Mouse (Mus musculus) forebrain, postnatal 0 days (tissue): ENCODE results near the gene Gm10645. TPM values are rescaled to one million over a fixed set of nuclear protein-coding genes. Genes with fewer than 3 reads are reported as not detected.

Experiments
- ATAC-seq: fragments of 200-750 bp; cut with Nextera tagmentation; 2 replicates; pipeline ENCODE4 v1.8.0; 2017; ENCODE audit warnings: mild to moderate bottlenecking, moderate library complexity
- DNase-seq: peaks from one replicate; pipeline ENCODE4 v3.0.0-alpha.2; 2015
- H3K27ac ChIP-seq: fragments of 300-500 bp; sonication (generic); 2 replicates; pipeline ENCODE4 v1.5.1; 2014; ENCODE audit warnings: low read depth, mild to moderate bottlenecking, antibody characterized with exemption, low read length, moderate library complexity, mixed read lengths
- H3K27me3 ChIP-seq: fragments of 300-500 bp; sonication (generic); 2 replicates; pipeline ENCODE4 v1.6.1; 2014; ENCODE audit warnings: mild to moderate bottlenecking, low read length, mixed read lengths; ENCODE audit not compliant: insufficient read depth
- H3K36me3 ChIP-seq: fragments of 300-500 bp; sonication (generic); 2 replicates; pipeline ENCODE4 v1.6.1; 2014; ENCODE audit warnings: mild to moderate bottlenecking, moderate library complexity; ENCODE audit not compliant: insufficient read depth
- H3K4me1 ChIP-seq: fragments of 300-500 bp; sonication (generic); 2 replicates; pipeline ENCODE4 v1.6.1; 2014; ENCODE audit warnings: antibody characterized with exemption; ENCODE audit not compliant: insufficient read depth
- H3K4me2 ChIP-seq: fragments of 300-500 bp; sonication (generic); 2 replicates; pipeline ENCODE4 v1.6.1; 2014; ENCODE audit warnings: low read depth, mild to moderate bottlenecking, moderate library complexity
- H3K4me3 ChIP-seq: fragments of 300-500 bp; sonication (generic); 2 replicates; pipeline ENCODE4 v1.5.1; 2014; ENCODE audit warnings: low read depth, low read length, mixed read lengths
- H3K9ac ChIP-seq: fragments of 300-500 bp; sonication (generic); 2 replicates; pipeline ENCODE4 v1.6.1; 2014; ENCODE audit warnings: mild to moderate bottlenecking
- H3K9me3 ChIP-seq: fragments of 300-500 bp; sonication (generic); 2 replicates; pipeline ENCODE4 v1.6.1; 2016; ENCODE audit warnings: low read length
- CTCF ChIP-seq: sonication (generic); IDR thresholded peaks from 2 replicates; pipeline ENCODE4 v1.5.1; 2016; ENCODE audit warnings: antibody characterized with exemption, control low read depth, low read depth
- WGBS: fragments of 180-500 bp; shearing (Covaris S2); extraction: QIAGEN DNeasy Blood & Tissue Kit; methylation state at CpG from one replicate; pipeline ENCODE4 v1.1.7; 2014; 5-methylcytosine and 5-hydroxymethylcytosine counted together
- polyA plus RNA-seq: library from polyadenylated mRNA; unstranded; fragments of >200 nt; fragmentation: Nextera tagmentation; extraction: Ambion mirVana; gene quantifications from 2 replicates; pipeline ENCODE4 v1.2.1, GENCODE M21; 2015
- total RNA-seq: library from RNA; depleted of rRNA; stranded (reverse); fragments of >200 nt; gene quantifications from 2 replicates; pipeline ENCODE4 v1.2.3, GENCODE M21; 2014

The Gm10645 gene
- total and polyA plus RNA-seq, 2 experiments from 2014 or later: 3.2 to 8.8 TPM

DNA sequence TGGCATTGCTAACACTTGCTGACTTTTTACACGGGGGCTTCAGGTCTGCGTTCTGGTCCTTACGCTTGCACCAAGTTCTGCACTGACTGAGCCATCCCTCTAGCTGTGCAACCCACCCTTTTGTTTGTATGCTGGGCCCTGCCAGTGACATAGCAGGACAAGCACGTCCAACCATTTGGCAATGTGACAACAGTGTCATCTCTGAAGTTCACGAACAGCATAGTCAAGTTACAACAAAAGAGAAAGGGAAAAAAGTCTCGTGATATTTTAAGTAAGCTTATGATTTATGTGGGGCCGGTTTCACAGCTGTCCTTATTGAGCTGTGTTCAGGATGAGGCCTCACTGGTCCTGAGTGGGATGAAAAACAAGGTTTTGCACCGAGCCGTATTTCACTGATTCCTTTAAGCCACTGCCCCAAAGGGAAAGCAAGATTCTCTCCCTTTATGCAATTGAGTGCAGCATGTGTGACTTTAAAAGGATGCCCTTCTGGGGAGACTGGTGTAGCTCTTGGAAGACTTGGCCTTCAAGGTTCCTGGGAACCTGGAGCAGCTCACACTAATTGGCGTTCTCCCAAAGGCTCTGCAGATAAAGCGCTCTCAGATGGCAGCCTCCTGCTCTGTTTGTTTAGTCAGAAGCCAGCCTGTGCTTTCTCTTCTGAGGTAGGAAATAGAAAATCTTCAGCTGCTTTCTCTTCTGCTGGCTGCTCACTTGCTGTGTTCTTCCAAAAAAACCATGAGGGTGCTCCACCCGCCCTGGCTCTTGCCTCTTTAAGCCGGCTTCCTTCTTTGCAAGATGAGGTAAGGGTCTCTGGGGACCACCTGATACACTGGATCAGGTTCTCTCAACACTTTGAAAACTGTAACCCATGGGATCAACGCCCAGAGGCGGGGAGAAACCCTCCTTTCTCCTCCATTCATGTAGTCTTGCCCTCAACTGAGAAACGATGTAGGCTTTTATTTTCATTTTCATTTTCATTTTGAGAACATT lies 34.5 kb upstream of the Gm10645 start:
- H3K9me3 ChIP-seq: no peaks in the 10 kb centered on the region
- 0 out of 2 replicates have a peak, but pooled peaks cover 8% of the 10 kb centered on the region for H3K4me1 ChIP-seq
- no peak for TF ChIP-seq CTCF
- H3K36me3 ChIP-seq: no peaks in the 10 kb centered on the region
- no peaks in the 10 kb centered on the region for H3K27me3 ChIP-seq
- peak overlapping the region; percentile 1; the same call in 1 of the 2 replicates for H3K27ac ChIP-seq
- peak; percentile 56 for DNase-seq
- no peak overlapping the region for H3K4me3 ChIP-seq
- no peak overlapping the region for H3K9ac ChIP-seq
- 60% methylated on average over 16 of the region's 16 CpGs for WGBS
- no peak overlapping the region for H3K4me2 ChIP-seq
- peak; percentile 26 for ATAC-seq

GRCm38 (mm10) chr8:83199715-83200114 lies 33.7 kb upstream of the Gm10645 start:
- TF ChIP-seq CTCF: no peak
- Histone ChIP-seq H3K4me3 (no peak overlapping the region), H3K4me2 (no peak overlapping the region), H3K36me3 (no peaks in the 10 kb centered on the region), H3K27me3 (no peaks in the 10 kb centered on the region), H3K9ac (no peak overlapping the region), H3K27ac (no peak overlapping the region), H3K4me1 (0 out of 2 replicates have a peak, but pooled peaks cover 8% of the 10 kb centered on the region), H3K9me3 (no peaks in the 10 kb centered on the region)
- 62% methylated on average over 8 of the region's 8 CpGs for WGBS
- 0 out of 2 replicates have a peak, but pooled peaks have one; percentile 32 for ATAC-seq
- DNase-seq: no peak

- H3K4me2 ChIP-seq: no peak overlapping the region
- no peak overlapping the region for H3K9ac ChIP-seq
- 22% methylated on average over 6 of the region's 6 CpGs for WGBS
- H3K9me3 ChIP-seq: no peaks in the 10 kb centered on the region
- TF ChIP-seq CTCF: no peak
- peak; percentile 54 for DNase-seq
- H3K4me1 ChIP-seq: 0 out of 2 replicates have a peak, but pooled peaks cover 8% of the 10 kb centered on the region
- no peaks in the 10 kb centered on the region for H3K27me3 ChIP-seq
- H3K27ac ChIP-seq: no peak overlapping the region
- ATAC-seq: 0 out of 2 replicates have a peak, but pooled peaks have one; percentile 23
- no peaks in the 10 kb centered on the region for H3K36me3 ChIP-seq
- no peak overlapping the region for H3K4me3 ChIP-seq
Observed at GRCm38 (mm10) chr8:83196088-83196487, 30.1 kb upstream of the Gm10645 start.

- H3K9me3 ChIP-seq: no peaks in the 10 kb centered on the region
- no peak overlapping the region for H3K4me3 ChIP-seq
- TF ChIP-seq CTCF: no peak
- no peaks in the 10 kb centered on the region for H3K36me3 ChIP-seq
- WGBS: 73% methylated on average over 4 of the region's 4 CpGs
- DNase-seq (no peak), ATAC-seq (no peak)
- 0 out of 2 replicates have a peak, but pooled peaks cover 2% of the 10 kb centered on the region for H3K4me1 ChIP-seq
- H3K27me3 ChIP-seq: no peaks in the 10 kb centered on the region
- H3K4me2 ChIP-seq: no peak overlapping the region
- no peak overlapping the region for H3K9ac ChIP-seq
- H3K27ac ChIP-seq: no peak overlapping the region
Observed at GRCm38 (mm10) chr8:83189538-83190095, 23.6 kb upstream of the Gm10645 start.

GRCm38 (mm10) chr8:83187363-83187962 lies 21.5 kb upstream of the Gm10645 start:
- no peak overlapping the region for H3K4me3 ChIP-seq
- H3K9ac ChIP-seq: no peak overlapping the region
- H3K27me3 ChIP-seq: no peaks in the 10 kb centered on the region
- H3K27ac ChIP-seq: peak overlapping the region; percentile 67; the same call in 1 of the 2 replicates
- no peak for TF ChIP-seq CTCF
- no peak overlapping the region for H3K4me2 ChIP-seq
- peak; percentile 91 for ATAC-seq
- H3K9me3 ChIP-seq: no peaks in the 10 kb centered on the region
- WGBS: 75% methylated on average over 10 of the region's 10 CpGs
- 0 out of 2 replicates have a peak, but pooled peaks cover 2% of the 10 kb centered on the region for H3K4me1 ChIP-seq
- DNase-seq: peak; percentile 52
- H3K36me3 ChIP-seq: no peaks in the 10 kb centered on the region

GRCm38 (mm10) chr8:83186376-83186775 lies 20.4 kb upstream of the Gm10645 start:
- ATAC-seq (no peak), DNase-seq (no peak)
- WGBS: 41% methylated on average over 6 of the region's 6 CpGs
- Histone ChIP-seq H3K27ac (no peak overlapping the region), H3K4me2 (no peak overlapping the region), H3K36me3 (no peaks in the 10 kb centered on the region), H3K9me3 (no peaks in the 10 kb centered on the region), H3K27me3 (no peaks in the 10 kb centered on the region), H3K4me3 (no peak overlapping the region), H3K9ac (no peak overlapping the region), H3K4me1 (0 out of 2 replicates have a peak, but pooled peaks cover 2% of the 10 kb centered on the region)
- no peak for TF ChIP-seq CTCF
